In the genomic region with DNA sequence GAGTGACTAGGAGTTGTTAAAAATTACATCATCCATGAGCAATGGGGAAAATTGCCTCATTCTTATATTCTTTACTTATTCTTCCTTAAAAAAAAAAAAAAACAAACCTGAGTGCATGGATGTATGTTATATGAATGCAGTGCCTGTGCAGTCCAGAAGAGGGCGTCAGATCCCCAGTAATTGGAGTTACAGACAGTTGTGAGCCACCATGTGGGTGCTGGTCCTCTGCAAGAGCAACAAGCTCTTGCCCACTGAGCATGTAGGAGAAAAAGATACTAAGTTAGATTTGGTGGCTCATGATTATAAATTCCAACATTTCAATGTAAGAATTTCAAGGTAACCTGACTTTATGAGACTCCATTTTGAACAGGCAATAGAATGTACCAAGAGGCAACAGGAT, we compare ENCODE assay signal across 14 mouse cellular contexts.
A peak's percentile ranks its signal among the peaks of the same experiment; 100 is the strongest.
DNase-seq lines count a peak whose midpoint lies in the region; ATAC-seq and TF ChIP-seq lines count a peak whose summit lies in the region.
"Had no signal": no experiment of that assay in that cellular context is flagged by ENCODE, and none has a peak within 500 bp of the region (broad histone marks: within the 10 kb centered on the region; RNA-seq: fewer than 3 reads in every experiment).

No protein-coding gene starts in this region.

- intact Hi-C loops in heart, postnatal 10 days (cut with DNase I), result no loop called here

- H3K9ac ChIP-seq in lung, postnatal 0 days (replicated peaks; ENCODE audit: low read depth), result no peak overlapping the region
- H3K9ac ChIP-seq: forebrain, embryonic 15.5 days; heart, embryonic 12.5 days; liver, embryonic 15.5 days had no signal

- peak; percentile 58 for TF ChIP-seq CTCF in lung, postnatal 0 days (IDR thresholded peaks at IDR 0.05)
- peak; percentile 40; the same call in 1 of the 2 replicates for TF ChIP-seq CTCF in small intestine, adult 2 months (IDR thresholded peaks at IDR 0.05; ENCODE audit: extremely low read depth, insufficient read length, insufficient replicate concordance, low read depth, low read length)

- no peak for TF ChIP-seq POLR2A in small intestine, adult 2 months (IDR thresholded peaks at IDR 0.05; ENCODE audit: low read depth, low read length)

- peak; percentile 41 for DNase-seq in heart, adult 11 months
- DNase-seq in heart, postnatal 10 days, result no peak
- no peak for DNase-seq in lung, postnatal 0 days (ENCODE audit: low spot score)
- DNase-seq in lung, postnatal 25 days (ENCODE audit: low spot score), result no peak
- peak; percentile 70 for DNase-seq in R1 (ENCODE audit: low read depth, low spot score)
- DNase-seq in layer of hippocampus, postnatal 25 days (ENCODE audit: extremely low spot score in 1 of 2, low spot score in 1 of 2), result no peak
- DNase-seq: layer of hippocampus, postnatal 36 days had no signal

- no peak overlapping the region for H3K27ac ChIP-seq in lung, postnatal 0 days (ENCODE audit: low read length)
- no peak overlapping the region for H3K27ac ChIP-seq in small intestine, adult 2 months (ENCODE audit: insufficient read depth, low read depth, low read length)
- H3K27ac ChIP-seq: embryonic facial prominence, embryonic 10.5 days; forebrain, embryonic 15.5 days; liver, embryonic 15.5 days had no signal

- no peak overlapping the region for H3K4me2 ChIP-seq in lung, postnatal 0 days (replicated peaks; ENCODE audit: low read depth, low read length)
- H3K4me2 ChIP-seq: forebrain, embryonic 15.5 days; heart, embryonic 12.5 days; liver, embryonic 15.5 days had no signal

- no peaks in the 10 kb centered on the region for H3K36me3 ChIP-seq in lung, postnatal 0 days (ENCODE audit: insufficient read depth, low read length)
- H3K36me3 ChIP-seq in small intestine, adult 2 months (ENCODE audit: control insufficient read depth, insufficient read depth, low read length), result no peaks in the 10 kb centered on the region
- H3K36me3 ChIP-seq: embryonic facial prominence, embryonic 10.5 days; forebrain, embryonic 15.5 days; G1E; heart, embryonic 12.5 days; liver, embryonic 15.5 days had no signal

- no peaks in the 10 kb centered on the region for H3K27me3 ChIP-seq in lung, postnatal 0 days (replicated peaks; ENCODE audit: insufficient read depth, low read length)
- H3K27me3 ChIP-seq in small intestine, adult 2 months (ENCODE audit: control insufficient read depth, insufficient read depth, low read length), result no peaks in the 10 kb centered on the region

- H3K9me3 ChIP-seq in lung, postnatal 0 days (ENCODE audit: low read length), result no peaks in the 10 kb centered on the region
- H3K9me3 ChIP-seq: embryonic facial prominence, embryonic 10.5 days; forebrain, embryonic 15.5 days; G1E; liver, embryonic 15.5 days had no signal

- no peak for ATAC-seq in lung, postnatal 0 days
- ATAC-seq in frontal cortex, adult (ENCODE audit: low TSS enrichment), result no peak
- ATAC-seq: forebrain, embryonic 15.5 days had no signal

- H3K4me1 ChIP-seq in lung, postnatal 0 days (ENCODE audit: insufficient read depth, low read depth, low read length), result no peaks in the 10 kb centered on the region
- no peaks in the 10 kb centered on the region for H3K4me1 ChIP-seq in small intestine, adult 2 months (ENCODE audit: control insufficient read depth, insufficient read depth, insufficient read length, low read length)
- H3K4me1 ChIP-seq: forebrain, embryonic 15.5 days; heart, embryonic 12.5 days; liver, embryonic 15.5 days had no signal

- TF ChIP-seq EP300 in lung, postnatal 0 days (IDR thresholded peaks at IDR 0.05), result no peak

- no peak overlapping the region for H3K4me3 ChIP-seq in lung, postnatal 0 days (ENCODE audit: low read depth, low read length)
- H3K4me3 ChIP-seq in small intestine, adult 2 months (ENCODE audit: low read depth, low read length), result no peak overlapping the region
- H3K4me3 ChIP-seq: embryonic facial prominence, embryonic 10.5 days; forebrain, embryonic 15.5 days; heart, embryonic 12.5 days; liver, embryonic 15.5 days had no signal

- 18% methylated on average over 1 of the region's 1 CpGs for WGBS in lung, postnatal 0 days
- WGBS in small intestine, adult 2 months, result 49% methylated on average over 1 of the region's 1 CpGs

Comparison
In these comparisons a context has a peak if more than half of its experiments do, and no peak if none do; other contexts are left out.
1. DNase-seq: peak in heart, adult 11 months (single experiment) and R1 (single experiment); none in heart, postnatal 10 days (0 of 2), lung, postnatal 0 days (single experiment), lung, postnatal 25 days (single experiment) and layer of hippocampus, postnatal 25 days (0 of 2).